8 mouse cellular contexts compared by ENCODE assay signal in the genomic region with DNA sequence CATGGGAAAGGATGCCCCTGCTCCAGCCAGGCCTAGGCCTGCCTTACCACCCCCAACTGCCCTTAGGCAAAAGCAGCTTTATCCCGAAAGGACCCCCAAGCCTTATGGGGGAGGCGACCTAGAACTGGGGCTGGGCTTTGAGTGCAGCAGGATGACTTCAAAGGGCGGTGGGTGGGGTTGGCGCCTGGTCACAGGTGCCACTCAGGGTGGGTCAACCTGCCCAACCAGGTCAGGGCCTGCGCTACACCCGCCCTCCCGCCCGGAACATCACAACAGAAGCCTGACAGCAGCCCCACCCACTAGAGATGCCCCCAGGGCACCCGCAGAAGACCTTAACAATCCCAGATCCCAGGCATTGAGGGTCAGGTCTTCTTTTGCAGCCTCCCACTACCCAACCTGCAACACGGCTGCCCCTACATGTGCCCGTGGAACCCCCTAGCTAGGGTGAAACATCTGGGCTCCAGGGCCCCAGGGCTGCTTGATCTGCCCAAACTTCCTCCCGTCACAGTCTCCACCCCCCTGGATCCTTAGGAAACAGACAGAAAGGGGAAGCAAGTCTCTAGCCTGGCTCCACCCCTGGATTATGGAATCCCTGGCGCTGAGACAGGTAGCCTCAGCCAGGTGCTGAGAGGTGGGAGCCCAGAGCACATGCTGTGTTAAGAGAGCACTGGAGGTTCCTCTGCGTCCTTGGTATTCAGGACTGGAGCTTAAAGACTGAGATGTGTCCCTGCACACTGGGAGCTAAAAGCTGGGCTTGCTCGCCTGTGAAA. TPM values are rescaled to one million over a fixed set of nuclear protein-coding genes. Genes with fewer than 3 reads are reported as not detected.
DNase-seq lines count a peak whose midpoint lies in the region; ATAC-seq and TF ChIP-seq lines count a peak whose summit lies in the region.
"Had no signal": no experiment of that assay in that cellular context is flagged by ENCODE, and none has a peak within 500 bp of the region (broad histone marks: within the 10 kb centered on the region; RNA-seq: fewer than 3 reads in every experiment).

No protein-coding gene starts in this region.

- H3K9ac ChIP-seq in embryonic facial prominence, embryonic 13.5 days = no peak overlapping the region
- no peak overlapping the region for H3K9ac ChIP-seq in hindbrain, postnatal 0 days (replicated peaks; ENCODE audit: low read length)

- peaks cover 46% of the 10 kb centered on the region for H3K4me1 ChIP-seq in embryonic facial prominence, embryonic 13.5 days
- H3K4me1 ChIP-seq in hindbrain, postnatal 0 days (ENCODE audit: insufficient read depth, low read length) = peaks cover 7% of the 10 kb centered on the region; the same call in 1 of the 2 replicates

- no peaks in the 10 kb centered on the region for H3K36me3 ChIP-seq in embryonic facial prominence, embryonic 13.5 days
- H3K36me3 ChIP-seq in hindbrain, postnatal 0 days (ENCODE audit: insufficient read depth, low read length) = no peaks in the 10 kb centered on the region

- H3K27me3 ChIP-seq in embryonic facial prominence, embryonic 13.5 days = peaks cover 43% of the 10 kb centered on the region
- peaks cover 17% of the 10 kb centered on the region for H3K27me3 ChIP-seq in hindbrain, postnatal 0 days (ENCODE audit: insufficient read depth, low read length)

- H3K4me2 ChIP-seq in embryonic facial prominence, embryonic 13.5 days = peak overlapping the region; percentile 64
- H3K4me2 ChIP-seq in hindbrain, postnatal 0 days (ENCODE audit: low read depth, low read length) = peak overlapping the region; percentile 66

- H3K27ac ChIP-seq in embryonic facial prominence, embryonic 13.5 days = peak overlapping the region; percentile 88
- H3K27ac ChIP-seq in hindbrain, postnatal 0 days = no peak overlapping the region

- DNase-seq in ES-CJ7 (ENCODE audit: low read depth, low spot score) = peak; percentile 22
- no peak for DNase-seq in hindbrain, postnatal 0 days (ENCODE audit: low spot score)
- DNase-seq in lung, postnatal 4 days = peak; percentile 58 to 77
- no peak for DNase-seq in cerebellum, postnatal 36 days
- DNase-seq in right cerebral cortex, postnatal 25 days = no peak
- DNase-seq in gastrocnemius, postnatal 10 days = no peak

- ATAC-seq in embryonic facial prominence, embryonic 13.5 days (ENCODE audit: insufficient number of reproducible peaks, insufficient read depth, low FRiP score, low TSS enrichment, low read depth) = no peak; the same call in 1 of the 2 replicates
- ATAC-seq in hindbrain, postnatal 0 days = peak; percentile 21; the same call in 1 of the 2 replicates

- no peaks in the 10 kb centered on the region for H3K9me3 ChIP-seq in embryonic facial prominence, embryonic 13.5 days
- H3K9me3 ChIP-seq in hindbrain, postnatal 0 days (ENCODE audit: low read length) = no peaks in the 10 kb centered on the region

- peak overlapping the region; percentile 36 for H3K4me3 ChIP-seq in embryonic facial prominence, embryonic 13.5 days
- H3K4me3 ChIP-seq in hindbrain, postnatal 0 days (ENCODE audit: low read length) = peak overlapping the region; percentile 37; the same call in 1 of the 2 replicates

- 7% methylated on average over 15 of the region's 15 CpGs for WGBS in embryonic facial prominence, embryonic 13.5 days
- WGBS in hindbrain, postnatal 0 days = 26% methylated on average over 15 of the region's 15 CpGs

- no peak for TF ChIP-seq CTCF in hindbrain, postnatal 0 days (IDR thresholded peaks at IDR 0.05; ENCODE audit: low read depth)

RNA-seq across cellular contexts. Expression of a gene that starts 37.0 kb away (rescaled TPM):
- polyA plus RNA-seq in embryonic facial prominence, embryonic 13.5 days (2015; fragmentation: Nextera tagmentation; extraction: Ambion mirVana) = not detected in 2 replicates
- total RNA-seq in hindbrain, postnatal 0 days (2014; rRNA removed) = not detected in 2 replicates
- polyA plus RNA-seq in hindbrain, postnatal 0 days (2015; fragmentation: Nextera tagmentation; extraction: Ambion mirVana) = not detected in 2 replicates
- total RNA-seq in gastrocnemius, postnatal 10 days (2021) = not detected
- total RNA-seq: liver, adult 2 months had no signal
- polyA plus RNA-seq: liver, adult 2 months had no signal

Comparison
In these comparisons a context has a peak if more than half of its experiments do, and no peak if none do; other contexts are left out.
1. DNase-seq: peak in ES-CJ7 (single experiment) and lung, postnatal 4 days (2 of 2); none in hindbrain, postnatal 0 days (single experiment), cerebellum, postnatal 36 days (0 of 2), right cerebral cortex, postnatal 25 days (single experiment) and gastrocnemius, postnatal 10 days (single experiment).